Mouse (Mus musculus): Measurements from ENCODE around the gene Phf21a.
"Not testable (repeated sequence)": the region's sequence is repeated elsewhere in the genome, so short reads cannot be mapped to it uniquely, and the experiment has no call there.

Gene Phf21a

DNA sequence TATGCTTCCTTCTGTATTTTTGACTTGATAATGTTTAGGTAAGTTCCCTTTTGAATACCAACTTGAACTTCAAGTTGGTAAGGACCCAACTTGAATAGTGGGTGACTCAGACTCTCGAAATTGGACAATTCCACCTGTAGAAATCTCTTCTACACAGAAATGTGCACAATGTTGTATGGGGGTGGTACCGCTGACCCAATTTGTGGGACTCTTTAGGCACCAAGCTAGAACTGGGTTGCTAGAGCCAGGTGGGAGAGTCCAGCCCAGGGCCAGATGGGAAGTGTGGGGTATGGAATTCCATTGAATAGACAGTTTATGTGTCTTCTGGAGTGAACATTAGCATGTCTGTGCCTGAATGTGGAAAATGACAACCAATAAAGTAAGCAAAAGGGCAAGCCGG lies 302.6 kb downstream of the Phf21a start:
- no peak for DNase-seq (ENCODE audit: inconsistent age in 2 of 2, low spot score in 1 of 2)

DNA sequence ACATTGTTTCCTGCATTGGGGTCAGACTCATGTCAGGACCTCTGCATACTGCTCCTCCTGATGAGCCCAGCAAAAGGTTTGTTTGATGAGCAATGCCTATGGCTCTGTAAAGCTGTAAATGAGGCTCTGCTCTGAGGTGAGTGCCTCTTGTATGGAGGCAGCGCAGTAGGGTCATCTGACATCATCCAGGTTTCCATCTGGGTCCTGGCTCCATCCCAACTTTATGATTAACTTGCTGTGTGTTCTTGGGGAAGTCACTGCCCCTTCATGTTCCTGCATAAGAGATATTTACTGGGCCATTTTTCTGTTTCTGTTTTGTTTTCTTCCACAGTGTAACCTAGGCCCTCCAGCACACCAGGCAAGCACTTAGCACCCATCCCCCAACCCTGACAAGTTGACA lies 304.5 kb downstream of the Phf21a start:
- no peak for DNase-seq (ENCODE audit: inconsistent age in 2 of 2, low spot score in 1 of 2)

DNA sequence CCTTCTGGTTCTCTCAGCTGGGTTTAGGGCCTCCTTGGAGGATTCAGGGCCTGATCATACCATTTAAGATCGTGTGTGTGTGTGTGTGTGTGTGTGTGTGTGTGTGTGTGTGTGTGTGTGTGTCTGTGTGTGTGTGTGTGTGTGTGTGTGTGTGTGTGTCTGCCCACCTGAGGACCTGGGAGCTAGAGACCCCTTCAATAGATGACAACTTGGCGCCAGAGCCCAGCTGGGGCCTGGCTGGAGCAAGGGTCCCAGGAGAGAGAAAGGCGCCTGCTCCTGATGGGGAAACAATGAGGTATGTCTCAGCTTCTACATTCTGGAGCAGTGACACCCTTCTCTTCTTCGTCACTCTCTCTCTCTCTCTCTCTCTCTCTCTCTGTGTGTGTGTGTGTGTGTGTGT lies 307.0 kb downstream of the Phf21a start:
- DNase-seq (ENCODE audit: inconsistent age in 2 of 2, low spot score in 1 of 2): not testable (repeated sequence)

DNA sequence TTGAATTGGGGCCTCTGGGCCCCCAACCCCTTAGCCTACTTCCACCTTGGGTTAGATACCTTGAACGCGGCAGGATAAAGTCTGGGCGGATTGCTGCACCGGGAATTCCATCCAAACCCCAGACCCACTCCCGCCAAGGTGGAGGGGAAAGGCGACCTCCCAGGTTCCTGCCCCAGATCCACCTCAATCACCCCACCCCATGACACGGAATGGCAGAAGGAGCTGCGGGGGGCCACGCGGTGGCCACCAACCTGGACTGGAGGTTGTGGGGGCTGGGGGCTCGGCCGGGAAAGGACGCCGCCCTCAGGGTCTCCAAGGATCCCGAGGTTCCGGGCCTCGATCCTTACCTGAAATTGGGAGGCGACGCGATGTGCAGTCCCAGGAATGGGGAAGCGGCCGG lies 307.8 kb downstream of the Phf21a start:
- peak in 1 of 2 experiments; percentile 42 for DNase-seq (ENCODE audit: inconsistent age in 2 of 2, low spot score in 1 of 2)

DNA sequence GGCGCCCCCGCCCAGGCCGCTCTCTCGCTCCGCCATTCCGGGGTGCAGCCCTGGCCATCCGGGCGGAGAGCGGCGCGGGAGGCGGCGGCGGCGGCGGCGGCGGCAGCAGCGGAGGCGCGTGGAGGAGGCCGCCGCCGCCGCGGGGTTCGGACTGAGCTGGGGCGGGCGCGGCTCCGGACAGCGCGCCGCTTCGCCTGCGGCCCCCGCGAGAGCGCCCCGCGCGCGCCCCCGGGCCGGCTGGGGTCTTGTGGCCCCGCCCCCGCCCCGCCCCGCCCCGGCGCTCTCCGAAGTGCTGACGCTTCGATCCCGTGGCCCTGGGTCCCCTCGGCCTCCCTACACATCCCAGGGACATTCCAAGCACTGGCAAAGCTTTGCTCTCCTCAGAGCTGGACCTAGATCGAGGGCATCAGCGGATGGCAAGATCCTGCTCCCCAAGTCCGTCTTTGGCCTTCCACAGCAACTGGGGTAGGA lies 308.2 kb downstream of the Phf21a start, which contains the start of gene Mapk8ip1:
TSS of gene Mapk8ip1 (minus strand) at position 173 of the 471 bp plus-strand sequence.
- DNase-seq (ENCODE audit: inconsistent age in 2 of 2, low spot score in 1 of 2): no peak

DNA sequence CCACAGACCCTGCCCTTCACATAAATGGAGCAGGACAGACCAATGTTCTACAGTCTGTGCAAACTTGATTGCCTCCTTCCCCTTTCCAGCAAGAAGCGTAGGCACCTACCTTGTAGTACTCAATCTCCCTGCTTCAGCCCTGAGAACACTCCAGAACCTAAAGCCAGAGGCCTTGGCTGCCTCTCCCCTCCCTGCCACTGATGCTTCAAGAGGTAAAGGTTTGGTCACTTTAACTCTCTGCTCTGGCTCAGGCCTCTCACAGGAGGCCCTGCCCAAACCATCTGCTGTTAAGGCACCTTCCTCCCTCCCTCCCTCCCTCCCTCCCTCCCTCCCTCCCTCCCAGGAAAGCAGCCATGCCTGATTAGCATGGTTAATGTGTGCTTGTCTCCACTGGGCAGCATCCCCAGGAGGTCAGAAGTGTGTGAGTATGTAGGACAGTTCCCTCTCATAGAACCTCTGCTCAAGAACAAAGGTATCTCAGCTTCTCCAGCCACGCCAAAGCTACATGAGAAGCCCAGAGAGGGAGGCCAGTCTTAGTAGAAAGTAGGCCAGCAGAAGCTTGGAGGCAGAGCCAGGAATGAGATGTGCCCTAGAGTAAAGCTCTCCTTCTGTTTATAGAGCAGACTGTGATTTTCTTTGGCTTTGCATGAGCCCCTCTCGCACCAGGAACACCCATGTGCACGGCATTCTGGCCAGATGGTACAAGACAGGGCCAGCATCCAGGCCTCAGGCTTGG lies 309.8 kb downstream of the Phf21a start:
- DNase-seq (ENCODE audit: inconsistent age in 2 of 2, low spot score in 1 of 2): no peak

DNA sequence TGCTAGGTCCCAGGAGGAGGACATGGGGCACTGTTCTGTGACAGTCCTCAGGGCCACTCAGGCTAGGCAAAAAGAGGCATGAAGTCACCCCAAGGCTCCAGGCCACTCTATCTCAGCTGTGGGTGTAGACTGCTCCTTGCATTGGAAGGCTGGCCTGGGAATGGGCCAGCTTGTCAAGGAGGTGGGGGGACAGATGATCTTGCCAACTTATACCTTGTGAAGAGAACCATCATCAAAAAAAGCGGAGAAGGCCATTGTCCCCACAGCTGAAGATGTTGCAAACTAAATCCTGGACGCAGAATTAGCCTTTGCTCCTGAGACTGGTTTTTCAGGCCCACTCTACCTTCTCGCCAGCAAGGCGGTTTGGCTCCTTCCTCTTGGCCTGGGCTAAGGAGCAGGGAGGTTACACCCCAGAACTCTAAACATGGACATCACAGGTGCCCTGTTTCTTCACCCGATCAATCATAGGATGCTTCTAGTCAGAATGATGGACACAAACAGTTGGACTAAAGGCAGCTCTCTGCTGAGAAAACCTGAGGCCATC lies 310.9 kb downstream of the Phf21a start:
- no peak for DNase-seq (ENCODE audit: inconsistent age in 2 of 2, low spot score in 1 of 2)

DNA sequence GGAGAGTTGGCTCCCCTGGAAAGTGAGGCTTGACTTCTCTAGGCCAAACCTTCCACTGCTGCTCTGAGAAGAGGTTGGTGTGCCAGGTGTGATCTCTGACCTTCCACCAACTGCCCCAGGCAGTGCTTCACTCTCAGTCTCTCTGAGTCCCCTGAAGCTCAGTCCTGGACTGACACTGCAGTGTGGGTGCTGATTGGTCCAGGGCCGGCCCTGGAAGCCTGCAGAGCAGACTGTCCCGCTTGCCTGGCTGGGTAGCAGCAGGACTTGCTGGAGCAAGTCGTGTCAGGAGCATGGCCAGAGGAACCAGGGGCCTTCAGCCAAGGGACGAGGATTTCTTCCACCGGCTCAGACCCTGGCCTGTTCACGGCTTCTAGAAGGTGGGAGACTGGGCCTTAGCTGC lies 311.8 kb downstream of the Phf21a start:
- peak in 1 of 2 experiments; percentile 46 for DNase-seq (ENCODE audit: inconsistent age in 2 of 2, low spot score in 1 of 2)

DNA sequence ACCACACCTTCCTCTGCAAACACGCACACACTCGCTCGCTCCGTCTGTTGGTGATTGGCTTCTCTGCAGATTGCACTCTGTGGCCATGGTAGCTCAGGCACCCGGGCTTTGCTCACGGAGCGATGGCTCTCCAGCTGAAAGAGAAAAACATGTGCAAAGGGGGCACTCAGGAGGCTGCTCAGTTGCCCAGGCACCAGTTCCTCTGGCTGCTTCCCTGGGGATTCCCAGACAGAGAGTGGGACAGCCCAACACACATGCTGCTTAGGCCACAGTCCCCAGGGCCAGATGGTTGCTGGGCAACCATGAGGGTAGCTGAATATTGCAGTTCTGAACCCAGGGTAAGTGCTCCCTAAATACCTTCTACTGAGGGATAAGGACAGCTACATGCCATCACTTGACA lies 312.8 kb downstream of the Phf21a start:
- DNase-seq (ENCODE audit: inconsistent age in 2 of 2, low spot score in 1 of 2): no peak

DNA sequence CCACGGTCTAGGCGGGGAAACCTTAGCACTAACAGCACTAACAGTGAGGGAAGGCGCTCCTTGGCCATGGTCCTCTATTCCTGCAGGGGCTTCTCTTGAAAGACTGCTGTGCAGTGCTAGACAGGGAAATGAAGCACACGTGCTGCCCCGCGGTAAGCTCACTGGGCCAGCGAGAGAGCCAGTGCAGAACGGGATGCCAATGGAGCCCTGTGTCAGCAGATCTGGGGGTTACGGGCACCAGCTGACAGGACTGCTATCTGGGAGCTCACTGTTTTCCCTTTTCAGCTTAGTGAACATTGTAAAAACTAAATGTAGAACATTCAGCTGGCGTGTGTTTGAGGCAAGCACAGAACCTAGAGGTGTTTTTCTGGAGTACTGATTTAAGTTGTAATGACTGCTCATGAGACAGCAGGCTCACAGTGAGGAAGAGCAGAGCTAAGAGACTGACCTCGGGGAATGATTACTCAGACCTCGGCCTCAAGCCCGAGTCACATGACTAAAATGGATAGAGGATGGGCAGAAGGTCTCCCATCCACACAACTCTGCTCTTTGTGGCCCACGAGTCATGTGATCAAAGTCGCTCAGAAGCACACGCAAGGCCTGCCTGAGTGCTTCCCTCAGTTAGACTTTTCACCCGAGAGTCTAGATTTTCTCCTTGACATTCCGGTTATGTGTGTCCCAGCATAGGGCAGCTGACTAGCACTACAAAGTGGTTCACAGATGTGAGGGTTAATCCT lies 315.6 kb downstream of the Phf21a start:
- peak in 1 of 2 experiments; percentile 77 for DNase-seq (ENCODE audit: inconsistent age in 2 of 2, low spot score in 1 of 2)

DNA sequence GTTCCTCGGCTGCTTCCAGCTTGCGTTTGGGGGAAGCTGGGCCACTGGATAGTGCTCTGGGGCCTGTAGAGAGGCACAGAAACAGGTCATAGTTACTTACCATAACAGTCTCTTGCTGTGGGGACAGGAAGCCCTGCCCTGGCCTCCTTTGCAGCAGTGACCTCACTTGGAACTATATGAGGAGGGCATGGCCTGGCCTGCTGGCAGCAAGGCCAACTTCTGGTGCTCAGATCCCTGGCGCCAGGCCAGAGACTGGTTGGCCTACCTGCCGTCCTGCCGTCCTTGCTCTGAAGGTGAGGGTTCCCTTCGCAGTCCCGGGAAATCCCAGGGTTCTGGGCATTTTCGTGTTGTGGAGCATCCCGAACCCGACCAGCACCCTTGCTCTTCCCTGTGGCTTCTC lies 318.8 kb downstream of the Phf21a start:
- DNase-seq (ENCODE audit: inconsistent age in 2 of 2, low spot score in 1 of 2): peak in 1 of 2 experiments; percentile 50

All from adrenal gland, adult (tissue).